Mouse (Mus musculus) thymus, postnatal 10 days (tissue): ENCODE data around the gene Nop53.
A peak's percentile ranks its signal among the peaks of the same experiment; 100 is the strongest.

ENCODE experiments used
- DNase-seq, 2 experiments: peaks; one replicate each; pipeline ENCODE4 v3.0.0; 2021; ENCODE audit warnings: low spot score in 2 of 2

Nop53 gene

GRCm38 (mm10) chr7:15945721-15946536 is at the start of gene Nop53:
Gene Nop53 (minus strand): TSS chr7:15946074.
- peak; percentile 82 to 85 for DNase-seq

- DNase-seq: no peak
These were observed 47.9 kb upstream of the Nop53 start for GRCm38 (mm10) chr7:15993789-15994188.

GRCm38 (mm10) chr7:15993152-15993551 is 47.3 kb upstream of the Nop53 start:
- DNase-seq: no peak

DNA sequence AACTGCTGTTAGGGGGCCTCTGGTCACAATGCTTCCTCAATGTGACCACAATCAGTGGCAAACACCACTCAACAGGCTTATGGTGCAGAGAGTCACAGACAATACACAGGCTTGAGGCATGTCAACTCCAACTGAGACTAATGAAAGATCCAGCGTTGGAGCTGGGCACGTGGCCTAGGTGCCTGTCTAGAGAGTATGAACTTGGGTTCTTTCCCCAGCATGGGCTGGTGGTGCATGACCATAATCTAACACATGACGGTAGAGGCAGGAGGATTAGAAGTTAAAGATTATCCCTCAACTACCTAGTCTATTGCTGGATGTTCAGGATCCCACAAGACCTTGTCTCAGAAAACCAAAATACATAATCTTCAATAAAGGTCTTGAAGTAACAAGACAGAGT is 45.9 kb upstream of the Nop53 start:
- DNase-seq: no peak

DNA sequence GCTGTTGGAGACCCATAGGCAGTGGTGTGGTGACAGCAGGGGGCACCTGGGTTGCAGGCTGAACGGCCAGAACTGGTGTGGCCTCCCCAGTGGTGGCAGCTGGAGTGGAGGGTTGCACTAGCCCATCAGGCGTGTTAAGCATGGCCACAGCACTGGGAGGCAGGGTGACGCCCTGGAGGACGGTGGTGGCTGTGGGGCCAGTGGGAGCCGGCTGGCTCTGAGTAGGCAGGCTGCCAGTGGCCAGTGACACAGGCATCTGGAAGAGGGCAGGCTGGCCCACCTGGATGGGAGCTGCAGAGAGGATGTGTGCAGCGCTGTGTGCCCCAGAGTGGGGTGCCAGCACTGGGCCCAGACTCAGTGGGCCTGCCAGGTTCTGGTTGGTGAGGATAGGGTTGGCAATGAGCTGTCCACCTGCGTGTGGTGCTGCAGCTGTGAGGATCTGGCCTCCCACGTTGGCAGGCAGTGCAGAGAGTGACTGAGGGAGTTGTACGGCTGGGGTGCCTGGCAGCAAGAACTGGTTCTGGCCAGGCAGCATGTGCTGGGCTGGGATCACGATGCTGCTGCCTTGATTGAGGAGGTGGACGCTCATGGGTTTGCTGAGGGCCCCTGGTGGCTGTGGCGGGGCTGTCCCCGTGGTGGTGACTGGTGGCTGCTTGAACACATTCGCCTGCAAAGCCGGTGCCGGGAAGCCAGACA is 41.9 kb upstream of the Nop53 start:
- DNase-seq: no peak

- DNase-seq: peak in 1 of 2 experiments; percentile 31
These were observed 37.0 kb upstream of the Nop53 start for GRCm38 (mm10) chr7:15982729-15983407.

GRCm38 (mm10) chr7:15981538-15981937 is 35.7 kb upstream of the Nop53 start:
- no peak for DNase-seq

DNA sequence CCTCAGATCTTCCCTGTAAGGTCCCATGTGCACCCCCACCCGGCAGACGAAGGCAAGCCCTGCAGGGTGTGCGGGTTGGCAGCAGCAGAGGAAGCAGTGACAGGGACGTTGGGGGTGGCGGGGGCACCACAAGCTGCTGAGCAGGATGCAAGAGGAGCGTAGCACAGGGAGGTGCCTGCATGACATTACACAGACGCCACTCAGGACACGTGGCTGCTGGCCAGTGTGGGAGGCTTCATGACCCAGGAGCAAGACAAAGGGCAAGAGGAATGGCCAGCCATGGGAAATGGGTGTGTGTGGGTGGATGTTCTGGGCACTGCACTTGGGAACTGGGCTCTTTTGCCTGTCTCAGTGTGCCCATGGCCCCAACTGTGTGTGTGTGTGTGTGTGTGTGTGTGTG is 34.4 kb upstream of the Nop53 start:
- DNase-seq: no peak

DNA sequence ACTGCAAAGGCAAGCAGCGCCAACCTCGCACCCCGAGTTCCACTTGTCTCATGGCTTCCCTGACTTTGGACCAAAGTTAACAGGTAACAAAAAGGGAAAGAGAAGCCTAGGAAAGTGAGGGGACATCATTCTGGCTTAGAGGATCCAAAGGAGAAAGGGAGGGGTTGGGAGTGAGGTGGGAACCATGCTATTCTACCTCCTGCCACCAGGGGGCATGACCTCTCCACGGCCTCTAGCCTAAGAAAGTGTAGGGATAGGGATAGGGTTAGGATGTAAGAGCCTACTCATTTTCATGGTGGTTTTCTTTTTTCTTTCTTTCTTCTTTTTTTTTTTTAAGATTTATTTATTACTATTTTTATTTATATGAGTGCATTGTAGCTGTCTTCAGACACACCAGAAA is 30.0 kb upstream of the Nop53 start:
- DNase-seq: peak in 1 of 2 experiments; percentile 36

DNA sequence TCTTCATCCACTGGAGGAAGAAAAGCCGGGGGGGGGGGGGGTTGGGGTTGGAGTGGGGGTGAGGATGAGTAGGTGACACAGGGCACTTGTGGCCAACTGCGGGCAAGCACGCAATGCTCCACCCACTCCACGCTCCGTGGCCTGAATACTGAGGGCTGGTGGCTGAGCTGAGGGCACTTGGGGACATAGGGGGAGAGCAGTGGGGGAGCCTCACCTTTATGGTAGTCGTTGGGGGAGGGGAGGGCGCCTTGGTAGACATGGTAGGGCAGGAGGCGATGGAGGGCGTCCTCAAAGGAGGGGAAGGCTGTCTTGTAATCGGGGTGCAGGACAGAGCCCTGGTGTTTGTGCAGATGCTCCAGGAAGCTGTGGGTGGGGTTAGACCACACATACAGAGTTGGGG is 29.6 kb upstream of the Nop53 start:
- no peak for DNase-seq

DNA sequence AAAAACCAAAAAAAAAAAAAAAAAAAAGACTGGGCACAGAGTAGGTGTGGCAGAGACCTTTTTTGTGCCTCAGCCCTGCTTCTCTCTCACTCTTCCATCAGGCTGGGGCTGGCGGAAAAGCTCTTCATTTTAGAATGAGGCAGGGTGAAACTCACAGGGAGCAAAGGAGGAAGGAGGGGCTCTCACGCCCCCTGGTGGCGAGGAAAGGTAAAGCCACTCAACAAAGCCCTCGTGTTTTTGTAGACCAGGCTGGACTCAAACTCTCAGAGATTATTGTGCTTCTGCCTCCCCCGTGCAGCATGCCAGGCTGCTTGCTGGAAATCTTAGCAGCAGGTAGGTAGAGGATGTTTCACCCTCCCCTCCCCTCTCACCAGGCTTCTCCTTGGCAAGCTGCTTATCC is 28.8 kb upstream of the Nop53 start:
- peak in 1 of 2 experiments; percentile 63 for DNase-seq

DNA sequence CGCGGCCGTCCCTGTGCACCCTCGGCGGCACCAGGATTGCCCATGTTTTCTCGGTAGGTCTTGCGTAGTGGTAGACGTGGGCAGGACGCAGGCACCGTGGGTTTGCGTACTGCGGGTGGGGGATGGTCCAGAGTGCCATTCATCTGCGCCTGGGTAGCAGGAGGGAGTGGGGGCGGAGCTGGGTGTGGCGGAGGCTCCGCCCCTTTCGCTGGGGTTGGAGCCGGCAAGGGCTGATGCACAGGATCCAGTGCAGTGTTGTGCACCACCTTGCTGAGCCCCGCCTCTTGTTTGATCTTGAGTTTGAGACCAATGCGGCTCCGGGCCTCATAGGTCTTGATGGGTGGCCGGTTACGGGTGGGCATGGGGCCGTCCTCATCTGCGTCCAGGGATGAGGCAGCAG is 26.4 kb upstream of the Nop53 start:
- no peak for DNase-seq

GRCm38 (mm10) chr7:15969674-15970073 is 23.8 kb upstream of the Nop53 start:
- DNase-seq: no peak

GRCm38 (mm10) chr7:15968322-15968721 is 22.4 kb upstream of the Nop53 start:
- DNase-seq: no peak

DNA sequence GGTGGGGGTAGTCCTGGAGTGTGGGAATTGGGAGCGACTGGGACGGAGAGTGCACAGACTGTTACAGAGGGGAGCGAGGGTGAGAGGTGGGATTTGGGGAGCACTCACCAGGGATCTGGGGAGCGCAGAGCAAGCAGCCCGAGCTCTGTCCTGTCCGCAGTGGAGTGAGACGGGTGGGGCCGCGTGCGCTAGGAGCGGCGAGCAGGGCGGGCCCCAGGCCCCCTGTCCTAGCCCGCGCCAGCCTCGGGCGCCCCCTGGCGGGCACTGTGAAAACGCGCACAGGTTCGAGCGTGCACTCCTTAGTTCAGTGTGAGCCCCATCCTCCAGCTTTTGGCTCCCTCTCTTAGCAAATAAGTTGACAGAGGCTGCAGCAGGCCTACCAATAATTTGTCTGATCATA is 21.4 kb upstream of the Nop53 start, which contains the start of gene Ehd2:
Gene Ehd2 (minus strand): TSS at position 256 of the 400 bp plus-strand sequence.
- DNase-seq: peak in 1 of 2 experiments; percentile 68

- DNase-seq: no peak
These were observed 20.6 kb upstream of the Nop53 start for GRCm38 (mm10) chr7:15966489-15966888.

DNA sequence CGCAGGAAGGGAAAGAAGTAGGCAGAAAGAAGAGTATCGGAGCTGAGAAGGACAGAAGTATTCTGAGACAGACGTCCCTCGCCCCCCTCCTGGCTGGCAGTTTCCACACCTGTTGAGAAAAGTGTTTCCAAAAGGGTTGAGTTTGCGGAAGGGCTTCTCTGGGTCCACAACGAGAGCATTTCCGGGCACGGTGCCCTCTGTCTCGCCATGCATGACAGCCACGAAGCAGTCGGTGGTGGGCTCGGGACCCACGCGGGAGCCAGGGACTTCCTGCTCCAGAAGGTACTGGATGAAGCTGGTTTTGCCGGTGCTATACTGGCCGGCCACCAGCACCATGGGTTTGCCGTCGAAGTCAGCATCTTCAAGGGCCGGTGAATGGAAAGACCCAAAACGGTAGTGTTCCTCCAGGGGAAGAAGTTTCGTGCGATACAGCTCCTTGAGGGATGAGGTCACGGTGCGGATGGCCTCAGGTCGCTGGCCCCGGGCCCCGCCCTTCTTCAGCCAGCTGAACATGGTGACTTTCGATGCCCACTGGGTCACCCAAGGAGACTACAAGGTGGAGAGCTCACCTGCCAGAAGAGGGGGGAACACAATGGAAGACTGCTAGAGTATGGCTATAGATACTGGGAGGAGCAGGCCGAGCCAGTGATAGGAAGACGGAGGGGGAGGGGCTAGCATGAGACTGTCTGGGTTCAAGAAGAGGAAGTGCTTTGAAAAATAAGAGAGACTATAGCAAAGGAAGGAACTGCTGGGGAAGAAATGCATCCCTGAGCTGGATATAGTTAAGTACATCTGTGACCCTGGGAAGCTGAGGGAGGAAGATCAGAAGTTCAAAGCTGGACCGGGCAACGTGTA is 18.2 kb upstream of the Nop53 start:
- DNase-seq: no peak

- DNase-seq: no peak
These were observed 16.7 kb upstream of the Nop53 start for GRCm38 (mm10) chr7:15962311-15963288.

- DNase-seq: no peak
These were observed 15.9 kb upstream of the Nop53 start for GRCm38 (mm10) chr7:15961798-15962197.

DNA sequence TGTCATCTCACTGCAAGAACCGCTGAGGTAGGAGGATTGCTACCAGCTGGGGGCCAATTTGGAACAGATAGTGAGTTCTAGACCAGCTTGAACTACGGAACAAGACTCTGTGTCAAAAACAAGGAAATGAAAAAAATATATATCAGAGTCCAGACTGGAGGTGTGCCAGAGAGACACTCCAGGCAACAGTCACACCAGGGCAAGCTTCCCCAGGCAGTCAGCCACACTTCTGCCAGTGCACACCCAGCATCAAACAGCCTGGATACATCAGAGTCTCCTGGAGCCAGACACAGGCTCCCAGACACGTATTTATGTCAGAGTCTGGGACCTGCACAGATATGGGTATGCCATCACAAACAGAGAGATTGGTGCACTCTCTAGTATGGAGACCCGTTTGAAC is 15.4 kb upstream of the Nop53 start:
- DNase-seq: no peak
